Mouse (Mus musculus) yolk sac, embryonic 10.5 days (tissue): ENCODE measurements around the gene Ube2s.
"Not testable (repeated sequence)": the region's sequence is repeated elsewhere in the genome, so short reads cannot be mapped to it uniquely, and the experiment has no call there.

Experiments used
- DNase-seq: peaks from one replicate; pipeline ENCODE4 v3.0.0-alpha.2; 2017; ENCODE audit warnings: low spot score

Ube2s gene

GRCm38 (mm10) chr7:4812303-4813104 is at the start of gene Ube2s:
Gene Ube2s (minus strand): TSS chr7:4812590.
- DNase-seq = peak; percentile 99

- DNase-seq = not testable (repeated sequence)
These were observed 48.5 kb upstream of the Ube2s start for GRCm38 (mm10) chr7:4860926-4861325.

GRCm38 (mm10) chr7:4859418-4859978 is 47.1 kb upstream of the Ube2s start:
- no peak for DNase-seq

GRCm38 (mm10) chr7:4857321-4857720 is 44.9 kb upstream of the Ube2s start:
- DNase-seq = no peak

GRCm38 (mm10) chr7:4856508-4856907 is 44.1 kb upstream of the Ube2s start:
- DNase-seq = no peak

GRCm38 (mm10) chr7:4853613-4854012 is 41.2 kb upstream of the Ube2s start:
- DNase-seq = no peak

GRCm38 (mm10) chr7:4851315-4851688 is 38.9 kb upstream of the Ube2s start:
- no peak for DNase-seq

- no peak for DNase-seq
These were observed 38.4 kb upstream of the Ube2s start for GRCm38 (mm10) chr7:4850621-4851314.

- no peak for DNase-seq
These were observed 37.0 kb upstream of the Ube2s start for GRCm38 (mm10) chr7:4849372-4849771.

GRCm38 (mm10) chr7:4844917-4845309 is 32.5 kb upstream of the Ube2s start:
- DNase-seq = peak; percentile 79

- peak; percentile 19 for DNase-seq
These were observed 32.0 kb upstream of the Ube2s start, which contains the start of gene Shisa7 for GRCm38 (mm10) chr7:4844245-4844916. Gene Shisa7 (minus strand): TSS chr7:4844696.

- DNase-seq = no peak
These were observed 31.3 kb upstream of the Ube2s start for GRCm38 (mm10) chr7:4843604-4844244.

GRCm38 (mm10) chr7:4842634-4843131 is 30.3 kb upstream of the Ube2s start:
- no peak for DNase-seq

GRCm38 (mm10) chr7:4842077-4842476 is 29.7 kb upstream of the Ube2s start:
- DNase-seq = no peak

GRCm38 (mm10) chr7:4837639-4838038 is 25.2 kb upstream of the Ube2s start:
- no peak for DNase-seq

GRCm38 (mm10) chr7:4836351-4836792 is 24.0 kb upstream of the Ube2s start:
- DNase-seq = no peak

- no peak for DNase-seq
These were observed 23.4 kb upstream of the Ube2s start for GRCm38 (mm10) chr7:4835631-4836327.

- no peak for DNase-seq
These were observed 18.1 kb upstream of the Ube2s start for GRCm38 (mm10) chr7:4830476-4830875.

GRCm38 (mm10) chr7:4825365-4825764 is 13.0 kb upstream of the Ube2s start:
- DNase-seq = no peak

GRCm38 (mm10) chr7:4822162-4822907 is 9.9 kb upstream of the Ube2s start:
- DNase-seq = peak; percentile 58
